Mouse (Mus musculus): ENCODE measurements at regions not wholly inside any gene's neighbourhood (a gene's known extent, or its start where the extent isn't known, plus 50 kb on each side); places are given as distances from the start of the nearest gene placed in this dataset.

GRCm38 (mm10) chr14:99710656-99711177 is 412.2 kb downstream of the Klf5 start:
- DNase-seq (ENCODE audit: low spot score in 2 of 2), result no peak

- peak in 1 of 2 experiments; percentile 59 for DNase-seq (ENCODE audit: low spot score in 2 of 2)
These were observed 414.1 kb downstream of the Klf5 start for GRCm38 (mm10) chr14:99712624-99713023.

GRCm38 (mm10) chr14:99713069-99713830 is 414.8 kb downstream of the Klf5 start:
- no peak for DNase-seq (ENCODE audit: low spot score in 2 of 2)

- no peak for DNase-seq (ENCODE audit: low spot score in 2 of 2)
These were observed 435.1 kb downstream of the Klf5 start for GRCm38 (mm10) chr14:99733474-99734199.

- no peak for DNase-seq (ENCODE audit: low spot score in 2 of 2)
These were observed 435.7 kb downstream of the Klf5 start for GRCm38 (mm10) chr14:99734200-99734567.

GRCm38 (mm10) chr14:99743625-99744297 is 445.3 kb downstream of the Klf5 start:
- DNase-seq (ENCODE audit: low spot score in 2 of 2), result peak in 1 of 2 experiments; percentile 68

- DNase-seq (ENCODE audit: low spot score in 2 of 2), result no peak
These were observed 446.7 kb downstream of the Klf5 start for GRCm38 (mm10) chr14:99745209-99745608.

- peak in 1 of 2 experiments; percentile 45 for DNase-seq (ENCODE audit: low spot score in 2 of 2)
These were observed 449.7 kb downstream of the Klf5 start for GRCm38 (mm10) chr14:99748166-99748565.

- no peak for DNase-seq (ENCODE audit: low spot score in 2 of 2)
These were observed 451.1 kb downstream of the Klf5 start for GRCm38 (mm10) chr14:99749308-99750305.

GRCm38 (mm10) chr14:99758045-99758444 is 459.6 kb downstream of the Klf5 start:
- no peak for DNase-seq (ENCODE audit: low spot score in 2 of 2)

- DNase-seq (ENCODE audit: low spot score in 2 of 2), result no peak
These were observed 464.8 kb downstream of the Klf5 start for GRCm38 (mm10) chr14:99763336-99763735.

- DNase-seq (ENCODE audit: low spot score in 2 of 2), result no peak
These were observed 472.5 kb downstream of the Klf5 start for GRCm38 (mm10) chr14:99771009-99771408.

- DNase-seq (ENCODE audit: low spot score in 2 of 2), result no peak
These were observed 474.4 kb downstream of the Klf5 start for GRCm38 (mm10) chr14:99772774-99773423.

- DNase-seq (ENCODE audit: low spot score in 2 of 2), result no peak
These were observed 480.0 kb downstream of the Klf5 start for GRCm38 (mm10) chr14:99778477-99778876.

- DNase-seq (ENCODE audit: low spot score in 2 of 2), result no peak
These were observed 480.5 kb downstream of the Klf5 start for GRCm38 (mm10) chr14:99778957-99779356.

GRCm38 (mm10) chr14:99783646-99784045 is 485.2 kb downstream of the Klf5 start:
- DNase-seq (ENCODE audit: low spot score in 2 of 2), result no peak

- DNase-seq (ENCODE audit: low spot score in 2 of 2), result no peak
These were observed 486.6 kb downstream of the Klf5 start for GRCm38 (mm10) chr14:99785106-99785505.

- no peak for DNase-seq (ENCODE audit: low spot score in 2 of 2)
These were observed 487.9 kb downstream of the Klf5 start for GRCm38 (mm10) chr14:99786367-99786766.

GRCm38 (mm10) chr14:99788185-99788584 is 489.7 kb downstream of the Klf5 start:
- DNase-seq (ENCODE audit: low spot score in 2 of 2), result no peak

- no peak for DNase-seq (ENCODE audit: low spot score in 2 of 2)
These were observed 488.2 kb downstream of the Klf12 start for GRCm38 (mm10) chr14:99796293-99796692.
